In the genomic region with DNA sequence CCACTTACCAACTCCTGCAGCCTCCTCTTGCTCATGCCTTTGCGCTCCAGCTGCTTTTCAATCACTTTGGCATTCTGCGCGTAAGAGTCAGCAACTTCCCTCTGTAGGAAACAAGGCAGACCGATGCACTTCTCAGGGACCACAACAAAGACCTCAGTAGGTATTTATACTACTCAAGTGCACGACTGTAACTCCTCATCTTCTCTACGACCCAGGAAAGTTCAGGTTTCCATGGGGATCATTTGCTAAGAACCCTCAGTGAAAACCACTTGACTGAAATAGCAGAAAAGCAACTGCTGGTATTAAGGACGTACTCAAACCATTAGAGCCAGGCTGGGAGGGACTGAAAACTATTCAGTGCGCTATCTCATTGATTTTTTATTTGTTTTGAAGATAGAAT, we compare ENCODE assay signal across 12 mouse cellular contexts.
"Had no signal": no experiment of that assay in that cellular context is flagged by ENCODE, and none has a peak within 500 bp of the region (broad histone marks: within the 10 kb centered on the region; RNA-seq: fewer than 3 reads in every experiment).

No protein-coding gene starts in this region.

- H3K4me1 ChIP-seq: liver, embryonic 12.5 days; midbrain, embryonic 10.5 days; midbrain, embryonic 12.5 days; neural tube, embryonic 12.5 days; stomach, embryonic 15.5 days had no signal

- H3K9me3 ChIP-seq: liver, embryonic 12.5 days; midbrain, embryonic 10.5 days; midbrain, embryonic 12.5 days; neural tube, embryonic 12.5 days; stomach, embryonic 15.5 days had no signal

- H3K4me3 ChIP-seq: liver, embryonic 12.5 days; midbrain, embryonic 10.5 days; midbrain, embryonic 12.5 days; neural tube, embryonic 12.5 days; stomach, embryonic 15.5 days had no signal

- DNase-seq: midbrain, embryonic 14.5 days; right cerebral cortex, postnatal 14 days; thymus, adult 2 months; thymus, postnatal 25 days; thymus, postnatal 4 days had no signal

- H3K9ac ChIP-seq: liver, embryonic 12.5 days; liver, embryonic 14.5 days; midbrain, embryonic 12.5 days; neural tube, embryonic 12.5 days; stomach, embryonic 15.5 days had no signal

- H3K27me3 ChIP-seq: liver, embryonic 12.5 days; midbrain, embryonic 12.5 days; neural tube, embryonic 12.5 days; stomach, embryonic 15.5 days had no signal

- H3K27ac ChIP-seq: liver, embryonic 12.5 days; liver, embryonic 14.5 days; midbrain, embryonic 10.5 days; midbrain, embryonic 12.5 days; neural tube, embryonic 12.5 days; stomach, embryonic 15.5 days; stomach, postnatal 0 days had no signal

- H3K4me2 ChIP-seq: liver, embryonic 12.5 days; midbrain, embryonic 12.5 days; neural tube, embryonic 12.5 days; stomach, embryonic 15.5 days had no signal

- H3K36me3 ChIP-seq: midbrain, embryonic 12.5 days; neural tube, embryonic 12.5 days; stomach, embryonic 15.5 days had no signal

- ATAC-seq: liver, embryonic 12.5 days had no signal
